Mouse (Mus musculus) brain, embryonic 14.5 days (tissue): ENCODE data around the gene Ndrg3.
"Not testable (repeated sequence)": the region's sequence is repeated elsewhere in the genome, so short reads cannot be mapped to it uniquely, and the experiment has no call there.

Experiments
- CTCF ChIP-seq: fragments of 200-500 bp; IDR thresholded peaks from 2 replicates; pipeline ENCODE4 v1.5.1; 2012; ENCODE audit warnings: inconsistent platforms, mild to moderate bottlenecking, moderate library complexity, borderline replicate concordance; ENCODE audit not compliant: insufficient read depth, insufficient read length; ENCODE audit errors: extremely low read depth
- POLR2A ChIP-seq: fragments of 200-500 bp; IDR thresholded peaks from 2 replicates; pipeline ENCODE4 v1.6.1; 2012; ENCODE audit warnings: mild to moderate bottlenecking, inconsistent platforms, borderline replicate concordance; ENCODE audit not compliant: poor library complexity, insufficient read depth, insufficient read length, severe bottlenecking; ENCODE audit errors: extremely low read depth

- not testable (repeated sequence) for TF ChIP-seq CTCF, POLR2A
Measured at GRCm38 (mm10) chr2:156902411-156902810, 89.4 kb downstream of the Ndrg3 start.
